Comparison of ENCODE assay signal across 17 mouse cellular contexts in genomic region chr17:84713563-84714164, GRCm38 (mm10). TPM values are rescaled to one million over a fixed set of nuclear protein-coding genes. Genes with fewer than 3 reads are reported as not detected.
DNase-seq lines count a peak whose midpoint lies in the region; ATAC-seq and TF ChIP-seq lines count a peak whose summit lies in the region.
"Had no signal": no experiment of that assay in that cellular context is flagged by ENCODE, and none has a peak within 500 bp of the region (broad histone marks: within the 10 kb centered on the region; RNA-seq: fewer than 3 reads in every experiment).

No protein-coding gene starts in this region.

- TF ChIP-seq CTCF in midbrain, postnatal 0 days (IDR thresholded peaks at IDR 0.05): no peak
- no peak for TF ChIP-seq CTCF in brain, embryonic 14.5 days (IDR thresholded peaks at IDR 0.05; ENCODE audit: borderline replicate concordance, extremely low read depth, insufficient read depth, insufficient read length)

- intact Hi-C loops in left cerebral cortex, postnatal 14 days (cut with DNase I): no loop called here
- intact Hi-C loops in heart, postnatal 10 days (cut with DNase I): no loop called here

- no peak overlapping the region for H3K4me3 ChIP-seq in midbrain, embryonic 12.5 days
- no peak overlapping the region for H3K4me3 ChIP-seq in midbrain, postnatal 0 days (ENCODE audit: low read depth, low read length)

- DNase-seq in frontal cortex, postnatal 36 days (ENCODE audit: low spot score in 2 of 2): peak; percentile 48 to 65
- no peak for DNase-seq in frontal cortex, postnatal 10 days (ENCODE audit: low spot score in 2 of 2)
- no peak for DNase-seq in midbrain, postnatal 0 days (ENCODE audit: low spot score)
- peak; percentile 70 for DNase-seq in brain, embryonic 14.5 days (ENCODE audit: low read depth)
- DNase-seq in left cerebral cortex, postnatal 14 days (ENCODE audit: low spot score in 2 of 2): peak; percentile 39 to 57
- DNase-seq in thymus, postnatal 14 days: no peak
- DNase-seq in heart, postnatal 10 days: no peak
- DNase-seq: adrenal gland, postnatal 14 days; cerebellum, postnatal 36 days; heart, adult 18-20 months; kidney, adult 9 months; lung, embryonic 14.5 days had no signal

- no peaks in the 10 kb centered on the region for H3K9me3 ChIP-seq in midbrain, embryonic 12.5 days
- no peaks in the 10 kb centered on the region for H3K9me3 ChIP-seq in midbrain, postnatal 0 days (ENCODE audit: low read length)

- WGBS in midbrain, embryonic 12.5 days: 64% methylated on average over 18 of the region's 18 CpGs
- 72% methylated on average over 18 of the region's 18 CpGs for WGBS in midbrain, postnatal 0 days

- H3K27ac ChIP-seq in midbrain, embryonic 12.5 days (replicated peaks): 0 out of 2 replicates have a peak overlapping the region, but pooled peaks have one; percentile 8
- H3K27ac ChIP-seq in midbrain, postnatal 0 days (ENCODE audit: low read depth, low read length): no peak overlapping the region
- H3K27ac ChIP-seq: hindbrain, postnatal 0 days had no signal

- H3K4me2 ChIP-seq in midbrain, embryonic 12.5 days (replicated peaks): no peak overlapping the region
- no peak overlapping the region for H3K4me2 ChIP-seq in midbrain, postnatal 0 days (ENCODE audit: low read depth, low read length, poor library complexity, severe bottlenecking)
- H3K4me2 ChIP-seq: lung, embryonic 14.5 days had no signal

- H3K9ac ChIP-seq in midbrain, embryonic 12.5 days (replicated peaks): no peak overlapping the region
- H3K9ac ChIP-seq in midbrain, postnatal 0 days (replicated peaks; ENCODE audit: low read length, poor library complexity, severe bottlenecking): no peak overlapping the region
- H3K9ac ChIP-seq: lung, embryonic 14.5 days had no signal

- H3K27me3 ChIP-seq in midbrain, embryonic 12.5 days: no peaks in the 10 kb centered on the region
- H3K27me3 ChIP-seq in midbrain, postnatal 0 days (ENCODE audit: insufficient read depth, low read length): no peaks in the 10 kb centered on the region

- peaks cover 39% of the 10 kb centered on the region for H3K4me1 ChIP-seq in midbrain, embryonic 12.5 days
- peaks cover 2% of the 10 kb centered on the region; the same call in 1 of the 2 replicates for H3K4me1 ChIP-seq in midbrain, postnatal 0 days (ENCODE audit: insufficient read depth, low read length)

- ATAC-seq in midbrain, embryonic 12.5 days (ENCODE audit: low FRiP score, low read depth): no peak
- ATAC-seq in midbrain, postnatal 0 days (ENCODE audit: low FRiP score): no peak
- ATAC-seq: hindbrain, postnatal 0 days had no signal

- no peak for TF ChIP-seq POLR2A in brain, embryonic 14.5 days (IDR thresholded peaks at IDR 0.05; ENCODE audit: borderline replicate concordance, extremely low read depth, insufficient read depth, insufficient read length, poor library complexity, severe bottlenecking)

- peaks cover 24% of the 10 kb centered on the region; the same call in 1 of the 2 replicates for H3K36me3 ChIP-seq in midbrain, embryonic 12.5 days
- H3K36me3 ChIP-seq in midbrain, postnatal 0 days (ENCODE audit: insufficient read depth, low read length): peaks cover 7% of the 10 kb centered on the region

RNA-seq across cellular contexts. Expression of gene Abcg5, which starts 30.9 kb away (rescaled TPM):
- polyA plus RNA-seq in midbrain, embryonic 12.5 days (2016; fragmentation: Nextera tagmentation; extraction: Ambion mirVana): 1.2 and 4.4 TPM in 2 replicates
- total RNA-seq in midbrain, postnatal 0 days (2014; rRNA removed): 2.9 and 3.0 TPM in 2 replicates
- 1.2 and 1.3 TPM in 2 replicates for polyA plus RNA-seq in midbrain, postnatal 0 days (2015; fragmentation: Nextera tagmentation; extraction: Ambion mirVana)
- polyA plus RNA-seq in brain, embryonic 14.5 days (2012; rRNA removed): 2.1 and 3.7 TPM in 2 replicates
- not detected for total RNA-seq in left cerebral cortex, postnatal 14 days (2021)
- total RNA-seq in heart, postnatal 10 days (2021): not detected
- total RNA-seq: heart, adult 18-20 months; layer of hippocampus, postnatal 14 days; megakaryocyte progenitor cell, adult 5-6 weeks had no signal
- polyA plus RNA-seq: heart, postnatal 0 days had no signal

RNA-seq across cellular contexts. Expression of gene Abcg8, which starts 37.6 kb away (rescaled TPM):
- polyA plus RNA-seq in midbrain, embryonic 12.5 days (2016; fragmentation: Nextera tagmentation; extraction: Ambion mirVana): 0.08 TPM in 1 of 2 replicates, not detected in the other
- not detected in 2 replicates for total RNA-seq in midbrain, postnatal 0 days (2014; rRNA removed)
- 0.06 TPM in 1 of 2 replicates, not detected in the other for polyA plus RNA-seq in midbrain, postnatal 0 days (2015; fragmentation: Nextera tagmentation; extraction: Ambion mirVana)
- polyA plus RNA-seq in brain, embryonic 14.5 days (2012; rRNA removed): 0.50 and 0.55 TPM in 2 replicates
- under 1 TPM in 1 of 2 experiments, not detected in 1; 0.15 TPM for total RNA-seq in left cerebral cortex, postnatal 14 days (2021)
- not detected for total RNA-seq in heart, postnatal 10 days (2021)
- total RNA-seq: heart, adult 18-20 months; hindbrain, postnatal 0 days; layer of hippocampus, postnatal 14 days; megakaryocyte progenitor cell, adult 5-6 weeks had no signal
- polyA plus RNA-seq: heart, postnatal 0 days; hindbrain, postnatal 0 days had no signal

Comparison
In these comparisons a context has a peak if more than half of its experiments do, and no peak if none do; other contexts are left out.
1. DNase-seq: peak in frontal cortex, postnatal 36 days (2 of 2), brain, embryonic 14.5 days (single experiment) and left cerebral cortex, postnatal 14 days (2 of 2); none in frontal cortex, postnatal 10 days (0 of 2), midbrain, postnatal 0 days (single experiment), thymus, postnatal 14 days (single experiment) and heart, postnatal 10 days (0 of 2).